Mouse (Mus musculus): Measurements from ENCODE around the gene Acvr2a. TPM values are rescaled to one million over a fixed set of nuclear protein-coding genes. Genes with fewer than 3 reads are reported as not detected.

Gene Acvr2a
- polyA plus RNA-seq, 1 experiment = 0.01 TPM

- no peak for TF ChIP-seq GATA1 (IDR thresholded peaks at IDR 0.05; ENCODE audit: low read length)
- TF ChIP-seq TAL1 (IDR thresholded peaks at IDR 0.05; ENCODE audit: low read length) = no peak
- H3K9me3 ChIP-seq (ENCODE audit: control insufficient read depth, low read length) = no peaks in the 10 kb centered on the region
- peaks cover 32% of the 10 kb centered on the region for H3K4me1 ChIP-seq (ENCODE audit: control insufficient read depth)
- H3K36me3 ChIP-seq (ENCODE audit: control insufficient read depth) = peaks cover 2% of the 10 kb centered on the region
- H3K4me3 ChIP-seq (replicated peaks) = peak overlapping the region; percentile 79
- H3K27me3 ChIP-seq (ENCODE audit: control insufficient read depth) = no peaks in the 10 kb centered on the region
Measured at GRCm38 (mm10) chr2:48947761-48948160, 133.9 kb downstream of the Acvr2a start.

- Histone ChIP-seq H3K27me3 (ENCODE audit: control insufficient read depth) (no peaks in the 10 kb centered on the region), H3K36me3 (ENCODE audit: control insufficient read depth) (peaks cover 2% of the 10 kb centered on the region), H3K4me1 (ENCODE audit: control insufficient read depth) (peaks cover 25% of the 10 kb centered on the region), H3K9me3 (ENCODE audit: control insufficient read depth, low read length) (no peaks in the 10 kb centered on the region), H3K4me3 (replicated peaks) (peak within 1 kb of the TSS; percentile 79)
- TF ChIP-seq TAL1 (IDR thresholded peaks at IDR 0.05; ENCODE audit: low read length) (no peak), GATA1 (IDR thresholded peaks at IDR 0.05; ENCODE audit: low read length) (no peak)
Measured at GRCm38 (mm10) chr2:48948841-48949584, 135.1 kb downstream of the Acvr2a start, which contains the start of gene Mbd5. Gene Mbd5 (plus strand): TSS chr2:48949508.

- TF ChIP-seq GATA1 (IDR thresholded peaks at IDR 0.05; ENCODE audit: low read length) (no peak), TAL1 (IDR thresholded peaks at IDR 0.05; ENCODE audit: low read length) (no peak)
- Histone ChIP-seq H3K27me3 (ENCODE audit: control insufficient read depth) (no peaks in the 10 kb centered on the region), H3K4me1 (ENCODE audit: control insufficient read depth) (peaks cover 23% of the 10 kb centered on the region), H3K4me3 (replicated peaks) (peak overlapping the region; percentile 79), H3K36me3 (ENCODE audit: control insufficient read depth) (peaks cover 2% of the 10 kb centered on the region), H3K9me3 (ENCODE audit: control insufficient read depth, low read length) (no peaks in the 10 kb centered on the region)
Measured at GRCm38 (mm10) chr2:48949743-48950251, 135.9 kb downstream of the Acvr2a start.

GRCm38 (mm10) chr2:48950252-48950315 is 136.2 kb downstream of the Acvr2a start, which contains the start of gene Orc4:
Gene Orc4 (minus strand): TSS chr2:48950277.
- peaks cover 23% of the 10 kb centered on the region for H3K4me1 ChIP-seq (ENCODE audit: control insufficient read depth)
- peak within 1 kb of the TSS; percentile 79 for H3K4me3 ChIP-seq (replicated peaks)
- no peaks in the 10 kb centered on the region for H3K27me3 ChIP-seq (ENCODE audit: control insufficient read depth)
- no peaks in the 10 kb centered on the region for H3K9me3 ChIP-seq (ENCODE audit: control insufficient read depth, low read length)
- TF ChIP-seq GATA1 (IDR thresholded peaks at IDR 0.05; ENCODE audit: low read length) (no peak), TAL1 (IDR thresholded peaks at IDR 0.05; ENCODE audit: low read length) (no peak)
- H3K36me3 ChIP-seq (ENCODE audit: control insufficient read depth) = peaks cover 2% of the 10 kb centered on the region

GRCm38 (mm10) chr2:48950316-48950880 is 136.5 kb downstream of the Acvr2a start:
- TF ChIP-seq TAL1 (IDR thresholded peaks at IDR 0.05; ENCODE audit: low read length) (no peak), GATA1 (IDR thresholded peaks at IDR 0.05; ENCODE audit: low read length) (no peak)
- no peaks in the 10 kb centered on the region for H3K27me3 ChIP-seq (ENCODE audit: control insufficient read depth)

More at GRCm38 (mm10) chr2:48950316-48950880, 136.5 kb downstream of the Acvr2a start:
- no peaks in the 10 kb centered on the region for H3K9me3 ChIP-seq (ENCODE audit: control insufficient read depth, low read length)
- peak overlapping the region; percentile 79 for H3K4me3 ChIP-seq (replicated peaks)
- H3K4me1 ChIP-seq (ENCODE audit: control insufficient read depth) = peaks cover 22% of the 10 kb centered on the region
- H3K36me3 ChIP-seq (ENCODE audit: control insufficient read depth) = peaks cover 2% of the 10 kb centered on the region

Other genes starting within 250 kb of the Acvr2a start
- 0.02 and 0.30 TPM in 2 replicates for gene Mbd5, start 135.4 kb downstream of the Acvr2a start, polyA plus RNA-seq (2012)
- gene Orc4, start 136.2 kb downstream of the Acvr2a start, polyA plus RNA-seq (2012) = 0.58 and 1.0 TPM in 2 replicates

All from erythroblast, embryonic 14.5 days (primary cell).